Mouse (Mus musculus): Measurements from ENCODE around the gene Gm34653.
"Not testable (repeated sequence)": the region's sequence is repeated elsewhere in the genome, so short reads cannot be mapped to it uniquely, and the experiment has no call there.

Gm34653 gene

DNA sequence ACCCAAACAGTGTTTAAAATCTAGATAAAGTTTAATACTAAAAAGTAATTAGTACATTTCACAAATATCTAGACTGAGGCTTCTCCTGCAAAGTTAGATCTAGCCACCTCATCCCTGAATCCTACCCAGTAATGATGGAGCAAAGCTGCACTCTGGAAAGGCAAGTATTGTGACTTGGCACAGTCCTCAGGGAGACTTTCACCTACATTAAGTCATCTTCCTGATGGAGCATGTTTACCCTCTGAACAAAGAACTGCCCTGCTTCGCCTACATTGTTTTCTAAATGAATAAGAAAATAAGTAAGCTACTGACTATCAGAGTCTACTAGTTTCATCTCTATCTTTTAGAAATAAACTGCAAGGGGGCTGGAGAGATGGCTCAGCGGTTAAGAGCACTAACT, 14.3 kb upstream of the Gm34653 start:
- no peak for DNase-seq (ENCODE audit: low spot score)

DNA sequence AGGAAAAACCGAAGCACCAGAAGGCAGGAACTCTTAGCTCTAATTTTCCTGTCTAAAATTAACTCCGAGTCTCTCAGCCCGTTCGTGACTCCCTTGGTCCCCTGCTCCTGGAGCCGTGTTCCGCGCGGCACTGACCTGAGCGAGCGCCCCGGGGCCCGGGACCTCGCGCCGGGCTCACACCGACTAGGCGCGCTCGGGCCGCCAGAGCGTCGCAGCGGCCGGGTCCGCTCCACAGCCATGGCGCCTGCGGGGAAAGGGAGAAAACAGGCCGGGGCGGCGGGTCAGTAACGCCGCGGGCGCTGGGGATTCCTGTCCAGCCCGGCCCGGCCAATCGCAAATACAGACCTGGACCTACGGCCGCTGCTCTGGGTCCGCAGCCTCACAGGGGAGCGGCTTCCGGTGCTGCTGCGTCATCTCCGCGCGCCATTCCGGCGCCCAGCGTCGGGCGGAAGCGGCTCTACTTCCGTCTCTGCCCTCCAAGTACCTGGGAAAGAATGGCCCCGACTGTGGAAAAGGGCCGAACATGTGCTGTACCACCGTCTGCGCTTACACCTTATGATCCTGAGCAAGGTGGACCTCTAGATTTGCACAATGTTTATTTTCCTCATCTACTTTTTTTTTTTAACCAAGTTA, 6.9 kb upstream of the Gm34653 start, which contains the start of gene Fbxw2:
Fbxw2 (minus strand) TSS at position 485 of the 633 bp plus-strand sequence.
- DNase-seq (ENCODE audit: low spot score) = peak; percentile 94

DNA sequence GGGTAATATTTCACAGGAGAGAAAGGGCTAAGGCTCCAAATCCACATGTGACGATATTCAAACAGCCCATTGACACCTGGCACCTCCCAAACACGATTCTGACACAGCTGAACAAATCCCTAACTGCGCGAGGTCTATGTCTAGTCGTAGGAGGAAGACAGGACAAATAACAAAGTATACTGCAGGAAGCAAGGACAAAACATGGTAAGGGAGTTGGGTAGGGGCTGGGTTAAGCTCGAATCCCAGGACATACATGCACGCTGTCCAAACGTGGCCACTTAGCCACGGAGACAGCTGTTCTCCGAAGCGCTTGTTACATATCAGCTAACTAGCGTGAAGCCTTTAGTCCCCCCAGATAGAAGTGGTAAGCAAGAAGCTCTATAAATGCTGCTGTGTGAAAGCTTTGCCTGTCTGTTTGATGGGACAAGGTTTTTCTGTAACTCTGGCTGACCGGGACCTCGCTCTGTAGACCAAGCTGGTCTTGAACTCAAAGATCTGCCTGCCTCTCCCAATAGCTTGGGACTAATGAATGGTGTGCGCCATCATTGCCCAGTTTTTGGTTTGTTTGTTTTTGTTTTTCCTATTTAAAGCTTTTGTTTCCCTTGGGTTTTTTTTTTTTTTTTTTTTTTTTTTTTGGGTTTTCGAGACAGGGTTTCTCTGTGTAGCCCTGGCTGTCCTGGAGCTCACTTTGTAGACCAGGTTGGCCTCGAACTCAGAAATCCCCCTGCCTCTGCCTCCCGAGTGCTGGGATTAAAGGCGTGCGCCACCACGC, 6.2 kb upstream of the Gm34653 start:
- DNase-seq (ENCODE audit: low spot score) = no peak

DNA sequence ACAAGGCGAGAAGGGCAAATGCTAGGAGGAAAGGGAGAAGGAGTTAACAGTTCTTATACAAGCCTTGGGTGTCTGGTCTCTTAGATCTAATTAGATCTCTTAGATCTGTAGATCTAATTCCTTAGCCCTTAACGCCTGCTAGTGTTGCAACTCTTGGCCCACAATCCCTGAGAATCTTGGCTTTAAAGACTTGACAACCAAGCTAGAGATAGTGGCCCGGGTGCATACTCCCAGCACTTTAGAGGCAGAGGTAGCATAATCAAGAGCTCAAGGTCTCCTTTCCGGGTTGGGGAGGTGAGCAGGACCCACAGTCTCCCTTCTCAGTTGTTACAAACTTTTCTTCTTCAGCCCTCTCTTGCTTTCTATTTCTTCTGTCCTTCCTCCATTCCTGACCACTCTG, 5.2 kb upstream of the Gm34653 start:
- no peak for DNase-seq (ENCODE audit: low spot score)

DNA sequence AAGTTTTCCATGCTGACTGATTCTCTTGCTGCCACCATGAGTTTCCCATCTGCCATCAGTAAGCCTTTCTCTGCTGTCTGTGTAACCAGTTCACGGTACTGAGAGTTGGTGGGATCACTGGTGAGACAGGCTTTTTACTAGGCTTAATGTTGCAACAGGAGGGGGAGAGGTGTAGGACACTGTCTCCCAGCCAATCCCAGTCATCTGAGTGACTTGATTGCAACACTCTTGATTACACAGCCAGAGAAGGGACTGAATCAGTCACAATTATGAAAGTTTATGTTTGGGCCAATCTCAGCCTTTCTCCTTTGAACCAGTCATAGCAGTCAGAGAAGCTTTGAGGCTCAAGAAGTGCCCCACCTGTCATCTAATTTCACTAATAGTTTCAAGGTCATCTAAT, 4.8 kb upstream of the Gm34653 start:
- no peak for DNase-seq (ENCODE audit: low spot score)

DNA sequence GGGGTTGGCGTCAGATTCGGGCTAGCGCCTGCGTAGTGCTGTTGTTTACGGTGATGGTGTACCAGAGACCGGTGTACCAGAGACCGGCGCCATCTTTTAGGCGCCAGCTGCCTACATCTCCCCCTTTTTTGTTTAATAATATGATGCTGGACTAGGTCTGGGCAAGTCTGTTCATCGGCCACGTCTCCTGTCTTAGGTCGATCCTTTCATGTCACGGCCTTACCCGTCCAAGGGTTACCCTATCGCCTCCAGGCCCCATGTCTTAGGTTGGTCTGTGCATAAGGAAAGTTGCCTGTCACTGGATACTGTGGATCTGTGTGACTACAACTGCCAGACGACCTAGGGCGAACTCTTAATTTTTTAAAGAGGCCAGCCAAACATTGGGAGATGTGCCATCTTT, 2.7 kb upstream of the Gm34653 start:
- not testable (repeated sequence) for DNase-seq (ENCODE audit: low spot score)

DNA sequence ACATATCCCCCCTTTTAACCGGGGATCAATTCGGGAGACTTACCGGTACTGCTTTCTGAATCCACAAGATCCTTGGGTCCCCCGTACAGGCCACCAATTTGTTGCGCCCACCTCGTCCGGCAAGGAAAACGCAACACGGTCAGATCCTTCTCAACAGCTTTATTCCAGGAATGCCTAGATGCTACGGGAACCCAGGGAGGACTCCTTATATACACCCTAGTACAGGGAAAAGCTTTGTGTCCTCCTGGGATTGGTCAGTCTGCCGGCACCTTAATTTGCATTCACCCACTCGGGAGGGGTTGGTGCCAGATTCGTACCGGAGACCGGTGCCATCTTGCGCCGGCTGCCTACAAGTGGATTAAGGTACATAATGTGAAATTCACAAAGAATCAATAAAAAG, 817 bp downstream of the Gm34653 start:
- DNase-seq (ENCODE audit: low spot score) = no peak

DNA sequence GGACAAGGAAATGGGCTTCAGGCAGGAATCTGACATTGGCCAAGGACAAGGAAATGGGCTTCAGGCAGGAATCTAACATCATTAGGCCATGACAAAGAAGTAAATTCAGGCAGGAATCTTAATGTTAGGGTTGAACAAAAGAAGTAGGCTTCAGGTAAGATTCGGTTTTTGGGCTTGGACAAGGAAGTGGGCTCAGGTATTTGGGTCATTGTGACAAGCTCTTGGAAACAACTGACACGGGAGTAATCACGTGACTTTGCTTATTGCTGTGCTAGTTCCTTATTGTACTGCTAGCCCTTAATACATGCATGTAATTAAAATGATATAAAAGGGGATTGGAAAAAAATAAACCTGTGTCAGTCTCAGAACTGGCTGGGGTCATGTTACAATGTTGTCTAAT, 2.9 kb downstream of the Gm34653 start:
- no peak for DNase-seq (ENCODE audit: low spot score)

DNA sequence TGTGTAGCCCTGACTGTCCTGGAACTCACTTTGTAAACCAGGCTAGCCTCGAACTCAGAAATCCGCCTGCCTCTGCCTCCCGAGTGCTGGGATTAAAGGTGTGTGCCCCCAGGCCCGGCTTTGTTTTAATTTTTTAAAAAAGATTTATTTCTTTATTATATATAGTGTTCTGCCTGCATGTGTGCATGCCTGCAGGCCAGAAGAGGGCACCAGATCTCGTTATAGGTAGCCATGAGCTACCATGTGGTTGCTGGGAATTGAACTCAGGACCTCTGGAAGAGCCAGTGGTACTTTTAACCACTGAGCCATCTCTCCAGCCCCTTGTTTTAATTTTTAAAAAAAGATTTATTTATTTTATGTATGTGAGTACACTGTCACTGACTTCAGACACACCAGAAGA, 7.3 kb downstream of the Gm34653 start:
- not testable (repeated sequence) for DNase-seq (ENCODE audit: low spot score)

DNA sequence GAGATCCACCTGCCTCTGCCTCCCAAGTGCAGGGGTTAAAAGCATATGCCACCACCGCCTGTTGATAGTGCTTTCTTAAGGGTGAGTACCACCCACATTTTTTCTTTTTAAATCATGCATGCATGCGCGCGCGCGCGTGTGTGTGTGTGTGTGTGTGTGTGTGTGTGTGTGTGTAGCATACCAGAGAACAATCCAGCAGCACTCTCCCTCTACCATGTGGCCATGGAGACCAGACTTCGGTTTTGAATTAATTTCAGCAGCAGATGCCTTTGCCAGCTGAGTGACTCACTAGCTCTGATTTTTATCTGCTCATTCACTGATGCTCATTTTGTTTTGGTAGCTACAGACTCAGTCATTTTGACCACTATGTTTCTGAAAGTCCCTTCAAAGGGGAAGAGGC, 8.9 kb downstream of the Gm34653 start:
- no peak for DNase-seq (ENCODE audit: low spot score)

DNA sequence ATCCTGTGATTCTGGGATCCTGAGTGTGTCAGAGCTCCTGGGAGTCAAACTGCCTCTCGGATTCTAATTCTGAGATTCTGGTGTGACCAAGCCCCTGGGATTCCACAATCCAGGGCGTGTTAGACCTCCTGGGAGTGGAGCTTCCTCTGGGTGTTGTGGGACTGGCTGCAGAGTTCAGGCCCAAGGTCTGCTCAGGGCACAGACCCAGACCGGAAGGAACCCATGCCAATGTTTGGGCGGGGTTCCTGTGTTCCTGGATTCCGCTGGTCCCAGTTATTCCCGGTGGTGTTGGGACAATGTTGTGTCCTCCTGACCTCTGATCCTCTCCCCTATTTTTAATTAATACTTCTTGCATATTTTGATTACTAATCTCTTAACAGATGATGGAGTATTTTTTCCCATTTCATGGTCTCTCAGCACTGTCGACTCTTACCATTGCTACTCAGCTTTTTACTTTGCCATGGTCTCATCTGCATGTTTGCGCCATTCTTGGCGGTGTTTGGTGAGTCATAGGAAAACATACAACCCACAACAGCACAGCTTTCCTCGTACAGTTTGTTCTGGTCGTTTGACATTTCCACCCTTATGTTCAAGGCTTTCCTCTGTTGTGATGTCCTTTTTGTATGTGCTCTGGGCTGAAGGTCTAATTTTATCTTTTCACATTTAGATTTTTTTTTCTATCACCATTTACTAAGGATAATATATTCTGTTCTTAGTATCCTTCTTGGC, 10.6 kb downstream of the Gm34653 start:
- DNase-seq (ENCODE audit: low spot score) = peak; percentile 45

DNA sequence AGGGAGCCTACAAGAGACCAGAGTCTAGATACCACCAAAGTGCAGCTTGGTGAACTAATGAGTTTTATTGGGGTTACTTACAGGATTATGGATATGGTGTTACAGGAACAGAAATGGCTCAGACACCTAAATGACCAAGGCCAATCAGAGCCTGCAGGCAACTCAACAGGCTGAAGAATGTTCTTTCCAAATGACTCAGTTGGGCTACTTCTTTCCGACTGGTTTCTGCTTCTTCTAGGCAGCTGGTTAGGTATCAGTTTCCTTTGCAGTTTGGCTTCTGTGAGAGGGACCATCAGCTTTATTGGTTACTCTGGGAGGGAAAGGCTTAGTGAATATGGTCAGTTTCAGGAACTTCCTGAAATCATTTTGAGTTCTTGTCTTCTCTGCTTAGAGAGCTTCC, 14.9 kb downstream of the Gm34653 start:
- DNase-seq (ENCODE audit: low spot score) = no peak

DNA sequence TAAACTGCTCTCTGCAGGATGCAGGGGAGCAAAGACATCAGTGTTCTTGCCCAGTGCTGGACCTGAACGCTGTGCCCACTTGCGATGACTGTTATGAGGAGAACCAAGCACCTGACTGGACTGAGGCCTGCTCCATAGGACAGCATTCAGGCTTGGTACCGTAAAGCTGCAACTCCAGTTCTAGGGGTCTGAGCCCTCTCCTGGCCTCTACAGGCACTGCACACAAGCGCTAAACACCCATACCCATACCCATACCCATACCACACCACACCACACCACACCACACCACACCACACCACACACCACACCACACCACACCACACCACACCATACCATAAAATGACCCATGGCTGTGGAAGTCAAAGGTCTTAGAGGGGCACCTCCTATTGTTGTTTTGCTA, 22.5 kb downstream of the Gm34653 start:
- DNase-seq (ENCODE audit: low spot score) = no peak

DNA sequence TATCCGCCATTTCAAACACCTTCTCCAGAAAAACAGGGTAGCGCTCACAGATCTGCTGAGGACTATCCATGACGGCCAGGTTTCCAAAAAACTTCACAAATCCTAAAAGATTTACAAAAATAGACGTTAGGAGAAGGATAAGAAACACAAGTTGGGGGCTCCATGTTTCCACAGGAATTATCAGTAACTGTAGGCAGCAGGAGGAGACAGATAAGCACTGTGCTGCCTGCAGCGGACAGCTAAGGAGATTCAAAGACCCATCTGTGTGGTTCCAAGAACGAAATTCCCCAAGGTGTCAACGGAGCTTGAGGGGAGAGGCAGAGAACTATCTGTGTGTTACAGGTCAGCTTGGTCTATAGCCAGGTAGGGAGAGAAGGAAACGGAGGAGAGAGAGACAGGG, 24.9 kb downstream of the Gm34653 start:
- DNase-seq (ENCODE audit: low spot score) = no peak

DNA sequence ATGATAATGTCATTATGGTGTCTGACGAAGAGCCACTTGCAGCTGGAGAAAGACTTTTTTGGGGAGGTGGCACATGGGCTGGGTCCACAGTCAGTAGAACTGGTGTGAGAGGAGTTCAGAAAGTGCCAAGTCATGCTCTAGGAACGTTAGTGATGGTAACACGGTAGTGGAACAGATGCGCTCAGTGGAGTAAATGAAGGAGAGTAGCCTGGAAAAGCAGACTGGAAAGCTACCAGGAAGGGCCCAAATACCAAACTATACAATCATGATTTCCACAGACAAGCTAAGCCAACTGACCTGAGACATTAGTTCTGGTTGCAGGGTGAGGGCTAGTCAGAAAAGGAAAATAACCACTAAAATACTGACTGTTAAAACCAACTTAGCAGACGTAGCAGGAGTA, 36.9 kb downstream of the Gm34653 start:
- DNase-seq (ENCODE audit: low spot score) = no peak

DNA sequence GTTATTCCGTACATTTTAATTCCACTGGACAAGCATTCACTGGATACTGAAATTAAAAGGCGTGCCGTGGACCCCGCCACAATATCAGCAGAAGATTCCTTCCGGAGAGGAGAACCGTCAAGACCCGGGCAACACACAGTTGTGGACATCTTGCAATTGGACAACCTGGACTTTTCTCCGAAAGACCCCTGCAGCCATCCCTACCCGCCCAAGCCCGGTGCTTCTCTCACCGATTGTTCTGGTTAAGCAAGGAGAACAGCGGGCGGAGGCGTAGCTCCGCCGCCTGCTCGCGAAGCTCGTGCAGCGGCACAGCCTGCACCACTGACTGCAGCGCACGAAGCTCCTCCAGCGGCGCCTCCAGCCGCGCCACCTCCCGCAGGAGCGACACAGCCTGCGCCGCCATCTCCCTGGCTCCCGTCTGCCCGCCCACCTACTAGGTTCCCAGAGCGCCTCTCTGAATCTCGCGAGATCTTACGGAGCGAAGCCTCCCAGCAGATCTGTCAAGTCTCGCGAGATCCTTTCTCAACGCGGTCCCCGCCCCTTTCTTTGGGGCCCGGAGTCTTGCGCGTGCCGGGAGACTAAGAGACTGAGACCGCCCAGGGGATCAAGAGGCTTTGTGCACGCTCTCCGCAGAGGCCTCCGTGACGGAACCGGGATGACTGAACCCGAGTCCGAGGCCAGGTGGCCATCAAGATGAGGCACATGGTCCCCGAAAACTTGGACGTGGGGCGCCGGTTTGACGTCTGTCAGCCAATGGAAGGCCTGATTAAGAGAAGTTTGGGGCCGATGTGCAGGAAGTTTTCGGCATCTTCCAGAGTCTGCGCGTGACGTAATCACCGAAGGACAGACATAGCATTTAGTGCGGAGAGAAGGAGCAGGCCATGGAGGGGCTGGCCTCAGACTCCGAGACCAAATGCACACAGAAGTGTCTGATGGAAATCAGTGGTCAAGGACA, 38.0 kb downstream of the Gm34653 start:
- DNase-seq (ENCODE audit: low spot score) = peak; percentile 92

DNA sequence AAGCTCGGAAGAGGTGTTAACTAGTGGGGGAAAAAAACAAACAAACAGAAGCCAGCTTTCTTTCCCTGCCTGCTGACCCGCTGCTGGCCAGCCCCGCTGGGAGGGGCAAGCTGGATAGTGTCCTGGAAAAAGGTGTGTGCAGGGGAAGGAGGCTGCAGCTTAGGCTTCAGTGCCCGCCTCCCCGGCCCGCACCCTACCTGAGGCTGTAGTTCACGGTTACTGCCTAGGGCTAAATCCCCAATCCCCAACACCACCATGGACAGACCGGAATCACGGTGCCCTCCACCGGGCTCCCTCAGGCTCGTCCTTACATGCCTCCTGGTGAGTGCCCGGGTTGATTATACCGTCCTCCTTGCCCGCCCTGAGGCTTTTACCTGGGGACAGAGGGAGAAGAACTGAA, 41.5 kb downstream of the Gm34653 start, which contains the start of gene Cutal:
Cutal (plus strand) TSS at position 126 of the 400 bp plus-strand sequence.
- no peak for DNase-seq (ENCODE audit: low spot score)

DNA sequence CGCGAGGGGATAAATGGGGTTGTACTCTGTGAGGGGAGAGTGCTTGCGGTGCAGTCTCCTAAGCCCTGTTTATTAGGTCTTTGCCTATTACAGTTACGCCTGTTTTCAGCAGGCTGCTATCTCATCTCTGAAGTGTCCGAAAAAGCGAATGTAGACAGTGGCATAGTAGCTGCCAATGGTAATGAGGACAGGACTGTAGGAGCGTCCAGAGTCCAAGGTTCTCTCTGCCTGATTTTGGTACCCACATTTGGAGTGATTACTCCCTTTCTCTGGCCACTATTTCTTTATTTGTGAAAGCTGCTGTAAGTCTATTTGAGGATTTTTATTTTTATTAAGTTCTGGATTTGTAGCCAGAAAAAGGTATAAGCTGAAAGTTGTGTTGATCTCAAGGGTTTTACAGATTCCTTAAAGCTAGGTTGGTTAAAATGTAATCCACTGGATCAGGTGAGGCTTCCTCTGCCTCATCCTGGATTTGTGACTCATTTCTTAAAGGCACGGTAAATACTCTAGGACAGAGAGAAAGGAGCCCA, 42.1 kb downstream of the Gm34653 start, which contains the start of gene Psmd5:
Psmd5 (minus strand) TSS at position 153 of the 530 bp plus-strand sequence.
- no peak for DNase-seq (ENCODE audit: low spot score)

DNA sequence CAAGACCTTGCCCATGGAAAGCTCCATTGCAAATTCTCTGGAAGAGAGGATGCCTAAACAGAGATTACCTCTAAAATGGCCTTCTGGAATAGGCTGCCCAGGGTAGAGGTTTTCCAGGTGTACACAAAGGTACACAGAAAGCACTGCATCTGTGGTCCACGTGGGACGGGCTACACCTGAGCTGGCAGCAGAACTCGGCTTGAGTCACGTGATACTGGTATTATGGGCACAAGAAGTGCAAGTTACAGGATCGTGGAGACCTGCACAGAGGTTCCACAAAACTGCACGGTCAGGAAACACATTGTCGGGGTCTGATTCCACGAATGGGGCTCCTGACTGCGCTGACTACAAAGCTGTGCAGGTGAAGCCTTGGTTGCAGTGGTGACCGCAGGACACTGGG, 47.2 kb downstream of the Gm34653 start:
- DNase-seq (ENCODE audit: low spot score) = no peak

DNA sequence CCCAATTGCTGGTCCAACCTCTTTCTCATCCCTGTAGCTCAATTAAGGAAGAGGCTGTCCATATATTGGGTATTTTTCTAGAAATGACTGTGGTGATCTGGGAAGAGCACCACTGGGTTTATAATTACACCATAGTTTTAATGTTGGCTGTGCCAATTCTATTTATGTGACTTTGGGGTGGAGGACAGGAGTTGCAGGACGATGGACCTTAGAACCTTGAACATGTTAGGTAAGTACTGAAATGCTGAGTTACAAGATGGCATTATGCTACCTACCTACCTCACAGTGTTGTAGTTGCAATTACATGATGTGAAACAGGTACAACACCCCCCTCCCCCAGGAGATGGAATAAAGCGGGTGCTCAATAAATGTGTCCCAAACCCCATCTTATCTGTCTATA, 50.0 kb downstream of the Gm34653 start:
- DNase-seq (ENCODE audit: low spot score) = no peak

DNA sequence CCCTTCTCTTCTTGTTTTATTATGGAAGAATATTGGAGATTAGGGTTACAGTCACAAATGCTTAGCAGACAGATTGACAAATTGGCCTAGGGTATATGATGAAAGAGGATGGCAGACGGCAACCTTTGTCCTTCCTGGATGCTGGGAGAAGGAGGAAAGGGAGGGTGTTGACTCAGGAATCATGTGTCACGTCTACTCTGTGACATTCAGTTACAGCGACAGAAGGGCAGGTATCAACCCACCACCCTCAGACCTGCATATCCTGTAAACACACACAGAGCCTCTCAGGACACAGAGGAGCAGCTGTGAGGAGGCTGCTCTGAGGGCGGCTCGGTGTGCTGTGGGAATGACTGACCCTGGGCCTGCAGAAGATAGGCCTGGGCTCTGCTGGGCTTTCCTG, 50.4 kb downstream of the Gm34653 start:
- DNase-seq (ENCODE audit: low spot score) = no peak

DNA sequence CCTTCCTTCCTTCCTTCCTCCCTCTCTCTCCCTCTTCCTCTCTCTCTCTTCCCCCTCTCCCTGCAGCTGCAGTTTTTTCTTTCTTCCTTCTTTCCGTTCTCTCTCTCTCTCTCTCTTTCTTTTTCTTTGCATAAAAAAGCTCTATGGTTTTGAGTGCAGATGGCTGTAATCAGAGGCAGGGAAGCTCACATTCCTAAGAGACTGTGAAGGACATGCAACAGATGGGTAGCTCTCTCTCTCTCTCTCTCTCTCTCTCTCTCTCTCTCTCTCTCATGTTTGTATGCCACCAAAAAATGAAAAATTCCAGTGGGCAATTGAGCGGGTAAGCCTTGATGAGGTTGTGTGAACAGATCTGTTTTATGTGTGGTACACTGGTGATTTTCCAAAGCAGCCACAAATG, 51.4 kb downstream of the Gm34653 start:
- DNase-seq (ENCODE audit: low spot score) = no peak
